ENCODE assay signal across 11 mouse cellular contexts in the genomic region with DNA sequence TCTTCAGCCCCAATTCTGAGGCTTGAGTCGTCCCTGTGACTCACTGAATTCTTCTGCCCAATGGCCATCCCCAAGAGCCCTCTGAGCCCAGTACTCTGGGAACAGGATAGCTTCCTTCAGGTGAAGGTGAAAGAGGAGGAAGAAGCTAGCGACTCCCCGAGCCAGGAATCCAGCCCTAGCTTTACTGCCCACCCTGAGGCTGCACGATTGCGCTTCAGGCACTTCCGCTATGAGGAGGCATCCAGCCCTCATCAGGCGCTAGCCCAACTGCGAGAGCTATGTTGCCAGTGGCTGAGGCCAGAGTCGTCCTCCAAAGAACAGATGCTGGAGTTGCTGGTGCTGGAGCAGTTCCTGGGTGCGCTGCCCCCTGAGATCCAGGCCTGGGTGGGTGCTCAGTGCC. TPM values are rescaled to one million over a fixed set of nuclear protein-coding genes. Genes with fewer than 3 reads are reported as not detected.
A peak's percentile ranks its signal among the peaks of the same experiment; 100 is the strongest.
DNase-seq lines count a peak whose midpoint lies in the region; ATAC-seq lines count a peak whose summit lies in the region.
"Had no signal": no experiment of that assay in that cellular context is flagged by ENCODE, and none has a peak within 500 bp of the region (broad histone marks: within the 10 kb centered on the region; RNA-seq: fewer than 3 reads in every experiment).

No protein-coding gene starts in this region.

- DNase-seq in heart, adult 8-10 months (ENCODE audit: low spot score): no peak
- DNase-seq in embryonic facial prominence, embryonic 14.5 days (ENCODE audit: low spot score): no peak
- no peak for DNase-seq in cerebellum, adult 8-10 months
- no peak for DNase-seq in adipocyte (ENCODE audit: low spot score)
- no peak for DNase-seq in left cerebral cortex, adult 8-10 months (ENCODE audit: low spot score in 2 of 2)
- DNase-seq: adrenal gland, postnatal 10 days had no signal

- H3K4me1 ChIP-seq in heart, embryonic 13.5 days: peaks cover 12% of the 10 kb centered on the region
- H3K4me1 ChIP-seq in embryonic facial prominence, embryonic 14.5 days (ENCODE audit: control insufficient read depth, insufficient read depth, low read length): peaks cover 2% of the 10 kb centered on the region

- WGBS in heart, embryonic 13.5 days: 59% methylated on average over 10 of the region's 10 CpGs
- 62% methylated on average over 10 of the region's 10 CpGs for WGBS in embryonic facial prominence, embryonic 14.5 days

- H3K9me3 ChIP-seq in heart, embryonic 13.5 days: no peaks in the 10 kb centered on the region
- H3K9me3 ChIP-seq in embryonic facial prominence, embryonic 14.5 days (ENCODE audit: control insufficient read depth, low read length): no peaks in the 10 kb centered on the region
- H3K9me3 ChIP-seq: limb, embryonic 12.5 days had no signal

- no peaks in the 10 kb centered on the region for H3K27me3 ChIP-seq in heart, embryonic 13.5 days (replicated peaks)
- H3K27me3 ChIP-seq in embryonic facial prominence, embryonic 14.5 days (replicated peaks; ENCODE audit: control insufficient read depth, insufficient read depth, low read length): no peaks in the 10 kb centered on the region
- H3K27me3 ChIP-seq: limb, embryonic 12.5 days had no signal

- H3K9ac ChIP-seq in heart, embryonic 13.5 days: peak overlapping the region; percentile 35; the same call in 1 of the 2 replicates
- H3K9ac ChIP-seq in embryonic facial prominence, embryonic 14.5 days (ENCODE audit: low read depth, low read length): no peak overlapping the region
- H3K9ac ChIP-seq: limb, embryonic 12.5 days had no signal

- peak overlapping the region; percentile 29 for H3K4me3 ChIP-seq in heart, embryonic 13.5 days
- no peak overlapping the region for H3K4me3 ChIP-seq in embryonic facial prominence, embryonic 14.5 days (ENCODE audit: low read depth, low read length)
- H3K4me3 ChIP-seq: limb, embryonic 12.5 days had no signal

- no peak for ATAC-seq in heart, embryonic 13.5 days (ENCODE audit: extremely low read depth, insufficient number of reproducible peaks, low FRiP score, low TSS enrichment)
- ATAC-seq in CD4-positive, CD25-positive, alpha-beta regulatory T cell, adult 4 months: peak; percentile 78
- no peak for ATAC-seq in embryonic facial prominence, embryonic 14.5 days (ENCODE audit: low read depth)
- peak; percentile 93 for ATAC-seq in megakaryocyte, adult 5-6 weeks (ENCODE audit: poor library complexity, severe bottlenecking)

- peak overlapping the region; percentile 44 for H3K4me2 ChIP-seq in heart, embryonic 13.5 days
- H3K4me2 ChIP-seq in embryonic facial prominence, embryonic 14.5 days (ENCODE audit: low read depth, low read length): peak overlapping the region; percentile 12; the same call in 1 of the 2 replicates
- H3K4me2 ChIP-seq: limb, embryonic 12.5 days had no signal

- no peak overlapping the region for H3K27ac ChIP-seq in heart, embryonic 13.5 days (replicated peaks)
- H3K27ac ChIP-seq in embryonic facial prominence, embryonic 14.5 days (replicated peaks; ENCODE audit: low read depth, low read length): no peak overlapping the region
- H3K27ac ChIP-seq: kidney, postnatal 0 days; limb, embryonic 12.5 days had no signal

- H3K36me3 ChIP-seq in heart, embryonic 13.5 days: peaks cover 70% of the 10 kb centered on the region
- peaks cover 56% of the 10 kb centered on the region for H3K36me3 ChIP-seq in embryonic facial prominence, embryonic 14.5 days (ENCODE audit: control insufficient read depth, insufficient read depth, low read length)

RNA-seq across cellular contexts. Expression of a gene that starts 6.0 kb away (rescaled TPM):
- 10.4 and 11.1 TPM in 2 replicates for polyA plus RNA-seq in heart, embryonic 13.5 days (2015; fragmentation: Nextera tagmentation; extraction: Ambion mirVana)
- total RNA-seq in heart, adult 8-10 months (2022): 1 to 10 TPM; 3.8 to 5.5 (median 5.0) TPM
- 10 to 100 TPM in 1 of 2 experiments, 1 to 10 TPM in 1; 8.2 to 15.0 TPM for polyA plus RNA-seq in CD4-positive, CD25-positive, alpha-beta regulatory T cell, adult 4 months (2017; shearing (Covaris generic))
- 15.1 and 16.6 TPM in 2 replicates for polyA plus RNA-seq in embryonic facial prominence, embryonic 14.5 days (2014; fragmentation: Nextera tagmentation; extraction: Ambion mirVana)
- total RNA-seq in megakaryocyte, adult 5-6 weeks (2015): 6.6 and 7.5 TPM in 2 replicates
- total RNA-seq in megakaryocyte, adult 5-6 weeks (2017): 3.1 and 3.3 TPM in 2 replicates
- 10 to 100 TPM; 12.7 to 15.0 (median 13.7) TPM for total RNA-seq in left cerebral cortex, adult 8-10 months (2022)

RNA-seq across cellular contexts. Expression of a gene that starts 18.5 kb away (rescaled TPM):
- polyA plus RNA-seq in heart, embryonic 13.5 days (2015; fragmentation: Nextera tagmentation; extraction: Ambion mirVana): 564 and 647 TPM in 2 replicates
- total RNA-seq in heart, adult 8-10 months (2022): 100 to 1,000 TPM; 502 to 620 (median 561) TPM
- polyA plus RNA-seq in CD4-positive, CD25-positive, alpha-beta regulatory T cell, adult 4 months (2017; shearing (Covaris generic)): 1,000 to 10,000 TPM; 2,766 to 2,852 TPM
- 1,364 and 1,371 TPM in 2 replicates for polyA plus RNA-seq in embryonic facial prominence, embryonic 14.5 days (2014; fragmentation: Nextera tagmentation; extraction: Ambion mirVana)
- 1,879 and 1,910 TPM in 2 replicates for total RNA-seq in megakaryocyte, adult 5-6 weeks (2015)
- total RNA-seq in megakaryocyte, adult 5-6 weeks (2017): 1,118 and 1,375 TPM in 2 replicates
- 100 to 1,000 TPM; 432 to 451 (median 444) TPM for total RNA-seq in left cerebral cortex, adult 8-10 months (2022)

RNA-seq across cellular contexts. Expression of a gene that starts 22.6 kb away (rescaled TPM):
- 2.3 and 3.2 TPM in 2 replicates for polyA plus RNA-seq in heart, embryonic 13.5 days (2015; fragmentation: Nextera tagmentation; extraction: Ambion mirVana)
- total RNA-seq in heart, adult 8-10 months (2022): 1 to 10 TPM; 3.0 to 3.9 (median 3.5) TPM
- 1 to 10 TPM; 1.0 to 1.7 TPM for polyA plus RNA-seq in CD4-positive, CD25-positive, alpha-beta regulatory T cell, adult 4 months (2017; shearing (Covaris generic))
- 4.9 and 5.3 TPM in 2 replicates for polyA plus RNA-seq in embryonic facial prominence, embryonic 14.5 days (2014; fragmentation: Nextera tagmentation; extraction: Ambion mirVana)
- total RNA-seq in megakaryocyte, adult 5-6 weeks (2015): 3.5 and 4.8 TPM in 2 replicates
- 3.6 and 5.2 TPM in 2 replicates for total RNA-seq in megakaryocyte, adult 5-6 weeks (2017)
- 1 to 10 TPM; 7.2 to 8.7 (median 7.8) TPM for total RNA-seq in left cerebral cortex, adult 8-10 months (2022)

RNA-seq across cellular contexts. Expression of a gene that starts 23.6 kb away (rescaled TPM):
- polyA plus RNA-seq in heart, embryonic 13.5 days (2015; fragmentation: Nextera tagmentation; extraction: Ambion mirVana): 0.63 and 0.70 TPM in 2 replicates
- total RNA-seq in heart, adult 8-10 months (2022): under 1 TPM; 0.22 to 0.31 (median 0.25) TPM
- not detected for polyA plus RNA-seq in CD4-positive, CD25-positive, alpha-beta regulatory T cell, adult 4 months (2017; shearing (Covaris generic))
- 0.43 and 0.49 TPM in 2 replicates for polyA plus RNA-seq in embryonic facial prominence, embryonic 14.5 days (2014; fragmentation: Nextera tagmentation; extraction: Ambion mirVana)
- 0.07 and 0.14 TPM in 2 replicates for total RNA-seq in megakaryocyte, adult 5-6 weeks (2015)
- 0.04 and 0.15 TPM in 2 replicates for total RNA-seq in megakaryocyte, adult 5-6 weeks (2017)
- 1 to 10 TPM in 3 of 4 experiments, under 1 TPM in 1; 0.98 to 1.5 (median 1.2) TPM for total RNA-seq in left cerebral cortex, adult 8-10 months (2022)

Comparison
In these comparisons a context has a peak if more than half of its experiments do, and no peak if none do; other contexts are left out.
1. ATAC-seq: peak in CD4-positive, CD25-positive, alpha-beta regulatory T cell, adult 4 months (single experiment) and megakaryocyte, adult 5-6 weeks (single experiment); none in heart, embryonic 13.5 days (single experiment) and embryonic facial prominence, embryonic 14.5 days (single experiment).